Mouse (Mus musculus) small intestine, adult 2 months (tissue): Measurements from ENCODE around the gene Ccnyl1.

Experiments used
- CTCF ChIP-seq: fragments of 200-500 bp; IDR thresholded peaks from 2 replicates; pipeline ENCODE4 v1.5.1; 2012; ENCODE audit warnings: low read depth, mild to moderate bottlenecking, control low read depth, inconsistent platforms, low read length, moderate library complexity, mixed read lengths; ENCODE audit not compliant: insufficient replicate concordance, insufficient read length; ENCODE audit errors: extremely low read depth
- POLR2A ChIP-seq: fragments of 200-500 bp; IDR thresholded peaks from 2 replicates; pipeline ENCODE4 v1.6.1; 2012; ENCODE audit warnings: low read depth, mild to moderate bottlenecking, control low read depth, inconsistent platforms, low read length, moderate library complexity

DNA sequence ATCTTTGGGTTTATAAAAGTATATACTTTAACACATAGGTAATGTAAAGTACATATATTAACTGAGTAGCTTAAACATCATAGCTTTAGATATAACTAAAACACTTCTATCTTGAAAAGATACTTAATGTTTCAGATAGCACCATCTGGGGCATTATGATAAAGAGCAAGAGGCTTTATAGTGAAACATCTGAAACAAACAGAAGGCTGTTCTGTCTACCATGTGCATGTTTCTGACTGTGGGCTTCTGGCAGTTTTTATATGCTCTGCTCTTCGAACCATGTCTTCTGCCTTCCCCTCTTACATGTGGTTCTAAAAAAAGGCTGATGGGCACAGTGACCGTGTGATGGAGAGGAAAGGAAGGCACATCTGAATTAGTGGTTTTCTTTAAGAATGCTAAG, 16.4 kb downstream of the Ccnyl1 start:
- TF ChIP-seq CTCF (no peak), POLR2A (no peak)
